Mouse (Mus musculus) liver, embryonic 14.5 days (tissue): ENCODE results near the gene 2310011J03Rik. TPM values are rescaled to one million over a fixed set of nuclear protein-coding genes. Genes with fewer than 3 reads are reported as not detected.
"Not testable (repeated sequence)": the region's sequence is repeated elsewhere in the genome, so short reads cannot be mapped to it uniquely, and the experiment has no call there.

Experiments
- ATAC-seq: fragments of 200-750 bp; cut with Nextera tagmentation; 2 replicates; pipeline ENCODE4 v1.8.0; 2017; ENCODE audit warnings: moderate number of reproducible peaks, mild to moderate bottlenecking, moderate library complexity; ENCODE audit not compliant: insufficient read depth
- DNase-seq, 3 experiments: peaks; one replicate each; pipeline ENCODE4 v3.0.0-alpha.2; 2012 to 2013; ENCODE audit warnings: low read depth in 3 of 3, low spot score in 3 of 3
- H3K27ac ChIP-seq: fragments of 300-500 bp; sonication (generic); 2 replicates; pipeline ENCODE4 v1.5.1; 2014; ENCODE audit warnings: moderate library complexity, mild to moderate bottlenecking, control low read depth, inconsistent platforms
- H3K27me3 ChIP-seq: fragments of 300-500 bp; sonication (generic); 2 replicates; pipeline ENCODE4 v1.6.1; 2014; ENCODE audit warnings: mild to moderate bottlenecking, low read length, moderate library complexity; ENCODE audit not compliant: control insufficient read depth, insufficient read depth
- H3K36me3 ChIP-seq: fragments of 300-500 bp; sonication (generic); replicated peaks from 2 replicates; pipeline ENCODE4 v1.6.1; 2014; ENCODE audit warnings: low read depth; ENCODE audit not compliant: control insufficient read depth, insufficient read depth
- H3K4me1 ChIP-seq, 2 experiments: fragments of 200-500 bp in 1 of 2; fragments of 300-500 bp in 1 of 2; sonication (generic) in 1 of 2; replicated peaks; 2 replicates each; pipeline ENCODE4 v1.6.1; 2012 to 2014; ENCODE audit warnings: antibody characterized with exemption in 1 of 2, inconsistent platforms in 1 of 2, low read length in 1 of 2; ENCODE audit not compliant: control insufficient read depth in 2 of 2, insufficient read depth in 2 of 2
- H3K4me2 ChIP-seq: fragments of 300-500 bp; sonication (generic); 2 replicates; pipeline ENCODE4 v1.6.1; 2014; ENCODE audit warnings: low read depth, mild to moderate bottlenecking, control low read depth, moderate library complexity
- H3K4me3 ChIP-seq, 2 experiments: fragments of 200-500 bp in 1 of 2; fragments of 300-500 bp in 1 of 2; sonication (generic) in 1 of 2; 2 replicates each; pipeline ENCODE4 v1.5.1; 2012 to 2014; ENCODE audit warnings: low read depth in 2 of 2, low read length in 2 of 2, mild to moderate bottlenecking in 2 of 2, control low read depth in 1 of 2, inconsistent platforms in 1 of 2, moderate library complexity in 1 of 2; ENCODE audit not compliant: insufficient read depth in 1 of 2
- H3K9ac ChIP-seq: fragments of 300-500 bp; sonication (generic); replicated peaks from 2 replicates; pipeline ENCODE4 v1.6.1; 2014; ENCODE audit warnings: mild to moderate bottlenecking, control low read depth, moderate library complexity
- H3K9me3 ChIP-seq: fragments of 300-500 bp; sonication (generic); 2 replicates; pipeline ENCODE4 v1.6.1; 2016; ENCODE audit warnings: low read length, mixed read lengths; ENCODE audit not compliant: control insufficient read depth
- CTCF ChIP-seq: IDR thresholded peaks from 2 replicates; pipeline ENCODE4 v1.5.1; 2016; ENCODE audit warnings: antibody characterized with exemption, low read depth, control low read depth
- EP300 ChIP-seq: IDR thresholded peaks from 2 replicates; pipeline ENCODE4 v1.6.1; 2016; ENCODE audit warnings: antibody characterized with exemption, low read depth
- WGBS: fragments of 180-500 bp; shearing (Covaris S2); extraction: QIAGEN DNeasy Blood & Tissue Kit; methylation state at CpG from one replicate; pipeline ENCODE4 v1.1.7; 2014; ENCODE audit not compliant: insufficient replicate concordance; 5-methylcytosine and 5-hydroxymethylcytosine counted together
- polyA plus RNA-seq, 2 experiments: library from polyadenylated mRNA; depleted of rRNA in 1 of 2; stranded (reverse) in 1 of 2; unstranded in 1 of 2; fragments of >200 nt; fragmentation: Nextera tagmentation in 1 of 2; extraction: Ambion mirVana in 1 of 2; gene quantifications; 2 replicates each; pipeline versions ENCODE4 v1.2.1 to v1.2.3; 2012 to 2014

Gene 2310011J03Rik
- polyA plus RNA-seq, 2 experiments, result 24.3 to 29.5 TPM

- Histone ChIP-seq H3K4me3 (peak overlapping the region; percentile 48 to 62; a peak in 3 of 4 replicates), H3K27me3 (peaks cover 44% of the 10 kb centered on the region), H3K9me3 (no peaks in the 10 kb centered on the region), H3K27ac (no peak overlapping the region), H3K4me2 (peak overlapping the region; percentile 61), H3K9ac (no peak overlapping the region), H3K4me1 (peaks cover 27 to 35% of the 10 kb centered on the region in 2 experiments), H3K36me3 (no peaks in the 10 kb centered on the region)
- 13% methylated on average over 17 of the region's 17 CpGs for WGBS
- no peak for ATAC-seq
- TF ChIP-seq CTCF, result no peak
- TF ChIP-seq EP300, result no peak
- no peak for DNase-seq
Observed at GRCm38 (mm10) chr10:80347514-80347967, 27.2 kb upstream of the 2310011J03Rik start.

- not testable (repeated sequence) for H3K9me3 ChIP-seq, H3K4me2 ChIP-seq, H3K4me3 ChIP-seq, ATAC-seq, H3K36me3 ChIP-seq, DNase-seq, H3K9ac ChIP-seq, H3K27ac ChIP-seq
- 79% methylated on average over 5 of the region's 6 CpGs for WGBS
- H3K4me1 ChIP-seq, result peaks cover 31 to 38% of the 10 kb centered on the region in 2 experiments
- H3K27me3 ChIP-seq, result peaks cover 49% of the 10 kb centered on the region
Observed at GRCm38 (mm10) chr10:80345929-80346328, 25.6 kb upstream of the 2310011J03Rik start.

- H3K36me3 ChIP-seq, result no peaks in the 10 kb centered on the region
- TF ChIP-seq EP300 (peak; percentile 35), CTCF (0 out of 2 replicates have a peak, but pooled peaks have one; percentile 27)
- DNase-seq (peak in 2 of 3 experiments; percentile 61 to 64), ATAC-seq (peak; percentile 33; the same call in 1 of the 2 replicates)
- H3K9ac ChIP-seq, result peak overlapping the region; percentile 68
- peaks cover 50% of the 10 kb centered on the region for H3K27me3 ChIP-seq
- peak overlapping the region; percentile 99 for H3K27ac ChIP-seq
- peaks cover 38 to 46% of the 10 kb centered on the region in 2 experiments for H3K4me1 ChIP-seq
- H3K4me2 ChIP-seq, result peak overlapping the region; percentile 90
- no peaks in the 10 kb centered on the region for H3K9me3 ChIP-seq
- peak overlapping the region; percentile 48 to 49 for H3K4me3 ChIP-seq
- WGBS, result under 1% methylated on average over 16 of the region's 16 CpGs
Observed at GRCm38 (mm10) chr10:80345122-80345521, 24.8 kb upstream of the 2310011J03Rik start.

GRCm38 (mm10) chr10:80344131-80344661, 23.9 kb upstream of the 2310011J03Rik start:
- H3K4me3 ChIP-seq, result peak overlapping the region; percentile 49 to 55
- no peaks in the 10 kb centered on the region for H3K9me3 ChIP-seq
- ATAC-seq (peak; percentile 81), DNase-seq (peak; percentile 79 to 86 (median 81))
- H3K4me1 ChIP-seq, result peaks cover 39 to 47% of the 10 kb centered on the region in 2 experiments
- 5% methylated on average over 9 of the region's 9 CpGs for WGBS
- H3K9ac ChIP-seq, result peak overlapping the region; percentile 68
- H3K36me3 ChIP-seq, result no peaks in the 10 kb centered on the region
- peaks cover 41% of the 10 kb centered on the region for H3K27me3 ChIP-seq
- peak overlapping the region; percentile 99 for H3K27ac ChIP-seq
- TF ChIP-seq CTCF (no peak), EP300 (peak; percentile 76)
- H3K4me2 ChIP-seq, result peak overlapping the region; percentile 90

GRCm38 (mm10) chr10:80343425-80343895, 23.1 kb upstream of the 2310011J03Rik start:
- peaks cover 39 to 47% of the 10 kb centered on the region in 2 experiments for H3K4me1 ChIP-seq
- peaks cover 34% of the 10 kb centered on the region for H3K27me3 ChIP-seq
- no peak for TF ChIP-seq CTCF
- H3K36me3 ChIP-seq, result no peaks in the 10 kb centered on the region
- H3K4me2 ChIP-seq, result peak overlapping the region; percentile 90
- no peak for DNase-seq
- peak overlapping the region; percentile 99 for H3K27ac ChIP-seq
- peak overlapping the region; percentile 54 for H3K9ac ChIP-seq
- 18% methylated on average over 13 of the region's 13 CpGs for WGBS
- peak overlapping the region; percentile 42 to 49 for H3K4me3 ChIP-seq
- no peaks in the 10 kb centered on the region for H3K9me3 ChIP-seq
- peak; percentile 11; the same call in 1 of the 2 replicates for ATAC-seq
